Mouse (Mus musculus) adrenal gland, postnatal 4 days (tissue): Measurements from ENCODE around the gene Gpkow. TPM values are rescaled to one million over a fixed set of nuclear protein-coding genes. Genes with fewer than 3 reads are reported as not detected.
"Not testable (repeated sequence)": the region's sequence is repeated elsewhere in the genome, so short reads cannot be mapped to it uniquely, and the experiment has no call there.

ENCODE experiments used
- DNase-seq, 2 experiments: peaks; one replicate each; pipeline ENCODE4 v3.0.0; 2021 to 2022; ENCODE audit warnings: low spot score in 2 of 2, mixed read lengths in 2 of 2
- total RNA-seq, 2 experiments: library from RNA; stranded (reverse); gene quantifications; 2 replicates each; pipeline ENCODE4 v1.2.3; 2021

Gene Gpkow
- total RNA-seq, 2 experiments from 2014 or later = 47.7 to 48.2 TPM

DNA sequence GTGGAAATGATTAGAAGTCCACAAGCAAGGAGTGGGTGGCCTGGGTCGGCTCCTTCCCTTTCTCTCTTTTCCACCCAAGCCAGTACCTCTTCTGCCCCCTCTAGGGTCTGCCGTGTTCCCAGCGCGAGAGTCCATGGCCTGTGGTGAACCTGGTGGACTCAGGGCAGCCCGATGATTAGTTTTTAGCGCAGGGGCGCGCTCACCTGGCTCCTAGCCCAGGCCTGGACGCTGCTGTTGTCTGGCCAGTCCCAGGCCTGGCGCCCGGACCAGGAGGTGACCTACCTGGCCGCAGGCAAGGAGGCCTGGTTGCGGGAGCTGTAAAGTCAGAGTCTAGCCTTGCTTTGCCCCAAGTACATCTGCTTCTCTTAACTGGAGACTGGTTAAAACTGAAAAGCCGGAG is 16.1 kb upstream of the Gpkow start, which contains the start of gene Magix:
Gene Magix (minus strand): TSS at position 388 of the 400 bp plus-strand sequence.
- no peak for DNase-seq

DNA sequence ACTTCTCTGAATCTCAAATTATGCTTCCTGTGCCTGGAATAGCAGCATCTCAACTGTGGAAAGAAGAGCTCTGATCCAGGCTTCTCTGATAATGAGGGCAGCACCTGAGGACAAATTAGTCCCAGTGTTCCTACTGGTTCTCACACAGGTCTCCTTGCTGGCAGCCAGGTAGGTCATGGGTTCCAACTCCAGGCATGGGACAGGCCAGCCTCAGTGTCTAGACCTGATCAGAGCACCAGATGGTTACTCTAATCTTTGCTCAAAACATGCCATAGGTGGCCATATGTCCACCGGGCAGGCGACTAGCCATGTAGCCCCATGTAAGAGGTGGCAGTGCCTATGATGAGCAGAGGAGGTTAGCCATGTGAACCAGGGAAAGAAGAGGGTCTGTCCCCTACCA is 8.6 kb upstream of the Gpkow start:
- no peak for DNase-seq

DNA sequence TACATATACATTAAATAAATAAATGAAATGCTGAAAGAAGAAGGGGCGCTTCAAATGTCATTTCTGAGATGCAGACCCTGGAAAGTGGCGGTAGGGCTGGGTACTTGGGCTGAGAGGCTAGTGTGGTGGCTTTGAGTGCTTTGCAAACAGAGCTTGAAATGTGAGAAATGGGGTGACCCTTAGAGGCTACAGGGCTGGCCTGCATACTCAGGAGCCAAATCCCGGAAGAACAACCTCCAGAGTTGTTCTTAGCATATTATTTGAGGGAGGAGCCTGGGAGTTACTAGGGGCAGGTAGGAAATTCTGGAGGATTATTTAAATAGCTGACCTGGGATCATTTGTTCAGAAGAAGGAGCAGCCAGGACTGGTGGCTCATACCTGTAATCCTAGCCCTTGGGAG is 6.4 kb upstream of the Gpkow start:
- no peak for DNase-seq

DNA sequence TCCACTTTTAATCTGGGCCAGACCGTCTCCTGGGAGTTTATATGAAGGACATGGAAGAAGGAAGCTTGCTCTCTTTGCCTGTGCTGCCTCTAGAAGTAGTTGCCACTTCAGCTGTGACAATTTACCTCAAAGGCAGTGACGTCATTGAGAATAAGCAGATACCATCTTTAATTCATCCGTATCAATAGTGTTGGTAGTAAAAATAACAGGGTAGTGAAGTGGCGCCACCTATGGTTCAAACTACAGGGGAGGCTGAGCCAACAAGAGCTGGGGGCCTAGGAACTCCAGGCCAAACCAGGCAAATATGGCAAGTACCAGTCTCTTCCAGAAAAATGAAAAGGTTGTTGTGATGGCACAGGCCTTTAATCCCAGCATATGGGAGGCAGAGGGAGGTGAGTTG is 4.1 kb upstream of the Gpkow start:
- no peak for DNase-seq

DNA sequence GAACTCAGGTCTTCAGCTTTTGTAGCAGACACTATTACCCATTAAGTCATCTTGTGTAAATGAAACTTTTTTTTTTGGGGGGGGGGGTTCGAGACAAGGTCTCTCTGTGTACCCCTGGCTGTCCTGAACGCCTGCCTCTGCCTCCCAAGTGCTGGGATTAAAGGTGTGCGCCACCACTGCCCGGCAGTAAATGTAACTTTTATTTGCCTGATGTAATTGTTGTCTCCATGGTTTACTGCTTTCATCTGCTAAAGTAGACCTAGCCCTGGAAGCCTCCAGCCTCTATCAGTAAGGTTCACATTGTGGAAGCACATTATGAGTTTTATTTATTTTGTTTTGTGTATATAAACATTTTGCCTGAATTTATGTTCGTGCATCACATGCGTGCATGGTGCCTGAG is 411 bp upstream of the Gpkow start:
- DNase-seq = no peak

DNA sequence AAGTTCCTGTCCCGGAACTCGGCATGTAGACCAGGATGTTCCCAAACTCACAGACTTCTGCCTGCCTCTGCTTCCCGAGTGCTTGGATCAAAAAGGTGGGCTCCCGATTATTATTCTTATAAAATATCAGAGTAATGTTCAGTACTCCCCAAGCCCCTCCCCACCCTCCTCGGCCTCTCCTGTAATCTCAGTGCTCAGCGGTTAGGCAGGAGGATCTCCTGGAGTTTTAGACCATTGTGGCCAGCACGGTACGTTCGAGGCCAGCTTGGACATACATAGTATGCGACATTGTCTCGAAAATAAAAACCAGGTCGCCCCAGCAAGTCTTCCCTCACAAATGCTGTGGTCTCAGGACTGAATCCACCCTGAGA is 16.8 kb downstream of the Gpkow start:
- not testable (repeated sequence) for DNase-seq

DNA sequence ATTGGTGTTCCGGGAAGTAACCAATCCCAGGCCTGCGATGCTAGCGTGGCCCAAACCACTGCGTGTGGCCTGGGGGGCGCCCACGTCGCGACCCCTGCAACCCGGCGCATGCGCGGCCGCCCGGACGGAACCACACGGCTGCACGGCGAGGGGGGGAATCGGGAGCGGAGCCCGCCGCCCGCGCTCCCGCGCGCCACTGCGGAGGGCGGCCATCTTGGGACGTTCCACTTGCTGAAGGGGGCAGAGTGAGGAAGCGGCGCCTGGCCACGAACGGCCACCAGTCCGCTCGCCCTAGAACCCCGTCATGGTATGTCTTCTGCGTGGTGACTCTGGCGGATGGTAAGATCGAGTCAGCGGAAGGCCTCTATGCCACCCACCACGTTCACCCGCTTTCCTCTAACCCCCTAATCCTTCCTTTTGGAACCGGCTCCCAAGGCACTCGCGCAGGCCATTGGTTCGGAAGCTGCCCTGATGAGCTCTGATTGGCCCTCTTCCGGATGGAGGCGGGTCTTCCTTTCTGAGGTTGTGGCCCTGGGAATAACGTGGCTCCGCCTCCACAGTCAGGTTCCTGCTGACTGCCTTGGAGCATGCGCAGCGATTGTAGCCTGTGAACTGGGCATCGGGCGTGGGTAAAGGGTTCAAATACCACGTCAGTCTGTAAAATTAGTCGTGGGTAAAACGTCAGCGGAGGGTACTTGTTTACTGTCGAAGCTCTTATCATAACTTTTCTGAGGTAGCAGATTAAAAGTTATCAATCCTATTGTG is 17.4 kb downstream of the Gpkow start, which contains the start of gene Wdr45:
Gene Wdr45 (plus strand): TSS at position 199 of the 765 bp plus-strand sequence.
- peak; percentile 24 to 69 for DNase-seq

DNA sequence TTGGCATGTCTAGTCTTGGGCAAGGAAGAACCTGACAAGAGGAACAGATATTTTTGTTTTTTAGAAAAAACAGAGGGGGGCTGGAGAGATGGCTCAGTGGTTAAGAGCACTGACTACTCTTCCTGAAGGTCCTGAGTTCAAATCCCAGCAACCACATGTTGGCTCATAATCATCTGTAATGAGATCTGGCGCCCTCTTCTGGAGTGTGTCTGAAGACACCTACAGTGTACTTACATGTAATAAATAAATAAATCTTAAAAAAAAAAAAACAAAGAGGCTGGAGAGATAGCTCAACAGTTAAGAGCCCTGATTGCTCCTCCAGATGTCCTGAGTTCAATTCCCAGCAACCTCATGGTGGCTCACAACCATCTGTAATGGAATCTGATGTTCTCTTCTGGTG is 19.1 kb downstream of the Gpkow start:
- not testable (repeated sequence) for DNase-seq

DNA sequence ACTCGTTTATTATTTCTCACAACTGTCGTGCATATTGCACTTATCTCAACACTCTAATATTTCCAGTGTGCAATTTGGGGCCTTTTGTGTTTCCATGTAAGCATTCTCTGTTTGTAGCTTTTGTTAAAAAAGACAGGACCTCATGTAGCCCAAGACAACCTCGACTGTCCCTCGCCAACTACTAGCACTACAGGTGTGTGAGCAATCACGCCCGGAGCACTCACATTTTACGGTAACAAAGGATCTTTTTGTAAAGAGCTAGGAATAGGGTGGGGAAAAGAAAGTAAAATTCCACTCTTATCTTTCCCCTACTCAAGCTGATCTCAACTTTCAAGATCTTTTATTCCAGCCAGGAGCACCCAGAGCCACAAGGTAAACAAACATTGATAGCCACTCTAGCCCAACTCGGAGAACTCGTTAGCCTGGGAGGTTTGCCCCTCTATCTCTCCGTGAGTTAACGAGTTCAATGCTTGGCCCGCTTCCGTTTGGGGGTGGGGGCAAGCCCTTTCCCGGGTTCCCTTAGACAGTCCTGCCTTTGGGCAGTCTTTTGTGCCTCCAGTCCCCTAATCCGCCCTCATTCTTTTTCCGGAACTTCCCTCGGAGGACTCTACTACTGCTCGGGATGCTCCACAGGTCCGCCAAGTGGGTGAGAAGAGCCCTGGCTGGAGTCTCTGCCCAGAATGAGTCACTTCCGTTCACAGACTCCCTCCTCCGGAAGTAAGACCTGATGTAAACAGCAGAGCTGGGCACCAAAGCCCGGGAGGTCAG is 24.8 kb downstream of the Gpkow start, which contains the start of gene Gm45208:
Gene Gm45208 (plus strand): TSS at position 732 of the 768 bp plus-strand sequence.
- DNase-seq = peak; percentile 22 to 43

DNA sequence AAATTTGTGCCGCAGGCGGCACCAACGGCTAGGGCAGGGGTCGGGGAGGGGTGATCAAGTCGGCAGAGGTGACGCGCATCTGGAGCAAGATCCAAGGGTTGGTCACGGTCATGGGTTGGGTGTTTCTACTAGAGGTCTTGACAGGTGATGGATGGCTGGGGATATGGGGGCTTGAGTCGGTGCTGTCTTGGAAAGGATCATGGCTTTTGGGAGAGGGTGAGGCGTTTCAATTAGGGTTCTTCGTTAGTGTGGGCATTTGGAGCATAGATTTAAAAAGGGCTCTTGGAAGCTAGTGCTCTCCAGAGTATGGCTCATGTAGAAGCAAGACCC is 25.3 kb downstream of the Gpkow start:
- DNase-seq = no peak

DNA sequence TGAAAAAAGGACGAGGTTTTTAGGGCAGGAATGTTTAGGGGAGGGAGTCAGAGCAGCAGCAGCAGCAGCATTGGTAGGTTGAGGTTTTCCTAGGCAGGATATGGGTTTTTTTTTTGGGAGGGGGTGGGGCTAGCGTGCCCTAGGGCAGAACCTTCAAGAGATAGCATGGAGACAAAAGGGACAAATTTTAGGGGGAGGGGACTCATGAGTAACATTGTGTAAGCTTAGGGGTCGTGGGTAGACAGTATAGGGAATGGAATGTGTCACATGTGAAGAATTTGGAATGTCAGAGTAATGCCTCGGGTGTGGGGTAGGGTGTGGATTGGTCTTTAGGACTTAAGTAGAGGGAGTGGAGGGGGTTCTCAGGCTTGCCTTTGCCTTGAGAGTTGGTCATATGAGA is 25.8 kb downstream of the Gpkow start:
- no peak for DNase-seq

DNA sequence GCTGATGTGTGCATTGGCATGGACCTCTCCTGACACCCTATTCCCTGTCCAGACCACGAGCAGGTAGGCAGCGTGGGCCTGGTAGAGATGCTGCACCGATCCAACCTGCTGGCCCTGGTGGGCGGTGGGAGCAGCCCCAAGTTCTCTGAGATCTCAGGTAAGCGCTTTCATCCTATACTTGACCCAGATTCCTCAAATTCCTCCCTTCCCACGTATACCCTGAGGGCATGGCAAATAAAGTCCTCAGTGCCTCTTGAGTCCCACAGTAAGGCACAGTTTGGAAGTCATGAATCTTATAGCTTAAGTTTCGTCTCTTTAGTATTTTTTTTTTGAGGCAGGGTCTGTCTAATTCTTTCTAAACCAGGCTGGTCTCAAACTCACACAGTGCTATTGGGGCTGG is 27.2 kb downstream of the Gpkow start:
- DNase-seq = no peak

DNA sequence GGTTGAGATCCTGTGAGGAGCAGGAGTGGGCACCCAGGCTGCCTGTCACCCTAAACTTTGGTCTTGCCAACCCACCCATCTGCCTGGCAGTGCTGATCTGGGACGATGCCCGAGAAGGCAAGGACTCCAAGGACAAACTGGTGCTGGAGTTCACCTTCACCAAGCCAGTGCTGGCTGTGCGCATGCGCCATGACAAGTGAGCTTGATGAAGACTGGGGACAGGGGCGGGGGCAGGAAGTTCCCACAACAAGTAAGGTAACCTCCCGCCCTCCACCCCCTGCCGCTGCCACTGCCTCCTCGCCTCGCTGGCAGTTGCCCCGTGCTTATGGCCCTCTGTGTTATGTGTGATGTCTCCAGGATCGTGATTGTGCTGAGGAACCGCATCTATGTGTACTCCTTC is 28.9 kb downstream of the Gpkow start:
- no peak for DNase-seq

DNA sequence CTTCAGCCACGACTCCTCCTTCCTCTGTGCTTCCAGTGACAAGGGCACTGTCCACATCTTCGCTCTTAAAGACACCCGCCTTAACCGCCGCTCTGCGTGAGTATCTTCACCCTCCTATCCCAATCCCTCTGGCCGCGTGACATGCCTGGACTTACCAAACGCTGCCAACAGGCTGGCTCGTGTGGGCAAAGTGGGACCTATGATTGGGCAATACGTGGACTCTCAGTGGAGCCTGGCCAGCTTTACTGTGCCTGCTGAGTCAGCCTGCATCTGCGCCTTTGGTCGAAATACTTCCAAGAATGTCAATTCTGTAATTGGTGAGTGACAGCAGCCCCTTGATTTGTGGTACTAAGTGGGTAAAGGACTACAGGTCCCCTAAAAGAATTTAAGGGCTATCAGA is 30.2 kb downstream of the Gpkow start:
- no peak for DNase-seq

DNA sequence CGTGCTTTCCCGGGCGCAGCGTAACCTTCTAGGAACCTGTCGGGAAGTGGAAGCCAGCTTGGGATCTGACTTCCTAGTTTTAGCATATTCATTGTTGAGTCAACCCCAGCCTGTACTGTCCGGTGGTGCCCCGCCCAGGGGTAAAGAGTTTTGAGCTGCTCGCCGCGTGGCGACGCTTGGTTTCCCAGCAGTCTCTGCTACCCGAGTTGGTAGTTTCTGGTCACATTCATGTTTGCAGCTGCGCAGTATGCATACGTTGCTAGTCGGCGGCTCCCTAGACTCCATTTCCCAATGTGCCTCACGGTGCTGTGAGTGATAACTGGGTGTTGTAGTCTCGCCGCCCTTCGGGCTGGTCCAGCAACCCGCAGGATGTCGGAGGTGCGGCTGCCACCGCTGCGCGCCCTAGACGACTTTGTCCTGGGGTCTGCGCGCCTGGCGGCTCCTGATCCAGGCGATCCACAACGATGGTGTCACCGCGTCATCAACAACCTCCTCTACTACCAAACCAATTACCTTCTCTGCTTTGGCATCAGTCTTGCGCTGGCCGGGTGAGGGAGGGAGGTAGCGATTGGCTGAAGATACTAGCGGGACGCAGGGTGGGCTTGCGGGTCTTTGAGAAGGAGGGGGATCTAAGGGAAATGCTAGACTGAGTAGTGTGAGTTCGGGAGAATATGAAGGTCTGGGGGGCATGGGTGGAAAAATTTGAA is 31.4 kb downstream of the Gpkow start, which contains the start of gene Praf2:
Gene Praf2 (plus strand): TSS at position 225 of the 707 bp plus-strand sequence.
- peak; percentile 24 to 47 for DNase-seq

DNA sequence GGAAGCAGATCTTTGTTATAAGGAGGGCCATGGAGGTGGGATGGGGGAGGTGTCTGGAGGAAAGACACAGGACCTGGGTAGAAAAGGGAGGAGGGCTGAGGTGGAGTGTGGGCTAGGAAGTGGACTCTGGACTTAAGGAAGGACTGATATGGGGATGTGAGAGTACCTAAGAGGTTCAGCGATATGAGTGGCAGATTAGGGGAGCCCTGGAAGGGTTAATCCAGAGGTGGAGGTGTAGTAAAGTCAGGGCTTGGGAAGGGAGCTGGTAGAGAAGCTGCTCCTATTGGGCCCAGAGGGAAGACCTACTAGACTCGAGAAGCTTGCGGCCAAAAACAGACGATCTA is 32.0 kb downstream of the Gpkow start:
- no peak for DNase-seq

DNA sequence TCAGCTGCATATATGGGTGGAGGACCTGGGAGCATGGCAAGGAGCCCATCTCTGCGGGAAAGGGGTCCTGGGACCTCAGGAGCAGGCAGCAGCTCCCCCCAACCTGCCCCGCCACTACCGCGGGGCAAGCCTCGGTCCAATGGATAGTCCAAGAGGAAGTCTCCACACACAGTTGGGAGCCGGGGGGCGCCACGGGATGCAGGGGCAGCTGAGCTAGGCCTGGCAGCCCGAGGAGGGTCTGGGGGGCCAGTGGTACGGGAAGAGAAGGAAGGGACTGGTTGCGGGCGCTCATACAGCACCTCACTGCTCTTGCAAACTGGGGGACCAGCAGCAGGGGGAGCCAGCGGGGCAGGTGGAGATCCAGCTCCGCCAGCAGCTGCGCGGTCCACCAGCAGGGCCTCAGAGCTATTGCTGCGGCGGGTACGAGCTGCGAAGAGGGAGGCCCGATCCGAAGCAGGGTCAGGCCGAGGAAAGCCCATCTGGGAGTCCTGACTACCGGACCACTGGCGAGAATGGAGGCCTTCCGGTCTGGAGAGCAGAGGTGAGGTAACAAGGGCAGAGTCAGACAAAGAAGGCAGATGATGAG is 36.7 kb downstream of the Gpkow start:
- DNase-seq = peak; percentile 32 to 46

DNA sequence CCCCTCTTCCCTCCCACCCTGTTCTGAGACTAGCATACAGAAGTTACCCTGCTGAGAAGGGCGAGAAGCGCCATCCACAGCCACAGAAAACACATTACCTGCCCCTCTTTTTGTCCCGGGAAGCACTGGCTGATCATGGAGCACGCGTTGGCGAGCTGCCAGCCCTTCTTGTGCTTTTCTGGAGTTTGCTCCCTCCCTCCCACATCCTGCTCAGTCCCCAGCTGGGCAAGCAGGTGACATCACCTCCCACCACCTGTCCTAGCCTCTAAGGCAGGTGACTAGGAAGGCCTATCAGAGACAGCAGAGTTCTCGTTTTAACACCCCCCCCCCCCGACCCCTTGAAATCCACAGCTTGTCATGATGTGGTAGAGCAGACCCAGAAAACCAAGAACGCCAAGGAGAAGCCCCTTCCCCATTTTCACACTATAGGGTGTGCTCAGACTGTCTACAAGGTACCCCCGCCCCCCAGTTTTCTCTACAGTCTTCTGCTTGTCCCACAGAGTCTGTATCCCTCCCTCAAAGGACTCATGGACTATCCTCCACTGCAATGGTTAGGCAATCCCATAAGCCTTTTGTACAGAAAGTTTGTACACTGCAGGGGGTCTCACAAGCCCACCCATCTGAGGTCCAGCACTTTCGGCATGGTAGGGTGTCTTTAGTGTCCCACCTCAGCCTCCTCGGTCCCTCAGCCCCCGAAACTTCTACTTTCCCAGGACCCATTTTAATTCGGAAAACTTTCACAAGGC is 42.6 kb downstream of the Gpkow start:
- no peak for DNase-seq

DNA sequence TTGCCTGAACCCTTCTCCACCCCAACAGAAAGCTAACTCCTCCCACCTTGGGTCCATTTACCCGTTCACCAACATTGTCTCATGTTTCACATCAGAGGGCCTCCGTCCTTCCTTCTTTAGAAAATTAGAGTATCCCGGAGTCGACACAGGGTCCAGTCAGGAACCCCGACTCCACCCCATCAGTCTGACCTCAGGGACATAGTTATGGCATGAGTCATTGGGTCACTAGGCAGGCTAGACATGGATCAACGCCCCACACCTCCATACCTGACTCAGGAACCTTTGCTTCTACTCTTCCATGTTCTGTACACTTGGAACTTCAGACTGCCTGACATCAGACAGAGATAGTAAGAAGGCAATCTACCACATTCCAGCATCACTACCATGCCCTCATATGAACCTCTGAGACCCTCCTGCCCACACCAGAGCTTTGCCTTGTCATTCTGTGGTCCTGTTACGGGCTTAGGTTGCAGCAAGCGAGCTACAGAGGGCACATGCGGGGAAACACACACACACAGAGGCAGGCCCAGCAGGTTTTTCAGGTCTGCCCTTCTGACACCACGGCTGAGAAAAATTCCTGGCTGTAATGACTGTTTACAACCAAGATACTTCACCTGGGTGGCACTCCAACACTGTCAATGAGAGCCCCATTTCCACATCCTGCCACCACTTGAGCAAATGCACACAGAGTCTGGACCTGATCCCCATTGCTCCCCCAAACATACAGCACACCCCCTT is 43.3 kb downstream of the Gpkow start:
- no peak for DNase-seq

DNA sequence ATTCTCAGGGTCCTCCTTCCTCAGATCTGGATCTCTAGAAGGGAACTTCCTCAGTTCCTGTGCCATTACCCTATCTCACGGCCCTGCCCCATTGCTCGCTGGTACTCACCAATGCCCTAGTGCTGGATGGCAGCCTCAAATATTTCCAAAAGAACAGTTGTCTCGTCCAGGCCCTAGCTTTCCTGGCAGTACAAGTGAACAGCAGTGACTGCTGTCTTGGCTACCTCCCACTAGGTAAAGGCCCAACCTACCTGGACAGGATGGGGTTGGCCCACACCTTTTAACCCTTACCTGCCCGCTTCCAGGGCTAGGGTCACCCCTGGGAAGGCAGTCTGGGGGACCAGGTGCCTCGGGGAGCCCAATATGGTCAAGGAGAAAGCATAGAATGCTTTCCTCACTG is 44.2 kb downstream of the Gpkow start:
- DNase-seq = no peak
